8 mouse cellular contexts compared by ENCODE assay signal in genomic region chr4:138217951-138218685, GRCm38 (mm10). TPM values are rescaled to one million over a fixed set of nuclear protein-coding genes. Genes with fewer than 3 reads are reported as not detected.
DNase-seq lines count a peak whose midpoint lies in the region; ATAC-seq and TF ChIP-seq lines count a peak whose summit lies in the region.

No protein-coding gene starts in this region.

- H3K4me3 ChIP-seq in heart, embryonic 15.5 days = peak overlapping the region; percentile 93
- H3K4me3 ChIP-seq in ES-Bruce4 (ENCODE audit: low read depth, low read length) = peak overlapping the region; percentile 66
- H3K4me3 ChIP-seq in forebrain, embryonic 16.5 days (replicated peaks; ENCODE audit: low read length) = peak overlapping the region; percentile 96
- H3K4me3 ChIP-seq in liver, postnatal 0 days (ENCODE audit: low read depth, low read length) = peak overlapping the region; percentile 97

- H3K27me3 ChIP-seq in heart, embryonic 15.5 days = no peaks in the 10 kb centered on the region
- no peaks in the 10 kb centered on the region for H3K27me3 ChIP-seq in ES-Bruce4 (ENCODE audit: control insufficient read depth, insufficient read depth, low read length, poor library complexity, severe bottlenecking)
- no peaks in the 10 kb centered on the region for H3K27me3 ChIP-seq in forebrain, embryonic 16.5 days (replicated peaks; ENCODE audit: control insufficient read depth, insufficient read depth, low read length)
- no peaks in the 10 kb centered on the region for H3K27me3 ChIP-seq in liver, postnatal 0 days (ENCODE audit: insufficient read depth, low read length)

- H3K9ac ChIP-seq in heart, embryonic 15.5 days = peak overlapping the region; percentile 96
- peak overlapping the region; percentile 95 for H3K9ac ChIP-seq in ES-Bruce4 (ENCODE audit: low read depth, poor library complexity, severe bottlenecking)
- peak overlapping the region; percentile 99 for H3K9ac ChIP-seq in forebrain, embryonic 16.5 days (replicated peaks; ENCODE audit: low read depth, low read length)
- peak overlapping the region; percentile 99 for H3K9ac ChIP-seq in liver, postnatal 0 days (replicated peaks)

- DNase-seq in heart, postnatal 4 days = no peak
- DNase-seq in liver, postnatal 0 days = peak; percentile 20
- no peak for DNase-seq in gastrocnemius, postnatal 10 days
- DNase-seq in left cerebral cortex, postnatal 4 days = no peak

- TF ChIP-seq POLR2A in ES-Bruce4 (IDR thresholded peaks at IDR 0.05; ENCODE audit: insufficient read depth, low read length) = no peak

- H3K36me3 ChIP-seq in heart, embryonic 15.5 days = peaks cover 12% of the 10 kb centered on the region
- no peaks in the 10 kb centered on the region; the same call in 1 of the 2 replicates for H3K36me3 ChIP-seq in ES-Bruce4 (ENCODE audit: control insufficient read depth, insufficient read depth, low read length, poor library complexity, severe bottlenecking)
- H3K36me3 ChIP-seq in forebrain, embryonic 16.5 days (ENCODE audit: control insufficient read depth, insufficient read depth) = 0 out of 2 replicates have a peak, but pooled peaks cover 2% of the 10 kb centered on the region
- peaks cover 12% of the 10 kb centered on the region for H3K36me3 ChIP-seq in liver, postnatal 0 days (replicated peaks; ENCODE audit: insufficient read depth, low read length)

- TF ChIP-seq CTCF in ES-Bruce4 (IDR thresholded peaks at IDR 0.05; ENCODE audit: low read depth, low read length) = no peak
- TF ChIP-seq CTCF in liver, postnatal 0 days (IDR thresholded peaks at IDR 0.05; ENCODE audit: low read depth) = no peak

- WGBS in heart, embryonic 15.5 days = 69% methylated on average over 11 of the region's 11 CpGs
- 78% methylated on average over 11 of the region's 11 CpGs for WGBS in forebrain, embryonic 16.5 days
- WGBS in liver, postnatal 0 days (ENCODE audit: insufficient replicate concordance) = 39% methylated on average over 11 of the region's 11 CpGs

- H3K4me2 ChIP-seq in heart, embryonic 15.5 days = peak overlapping the region; percentile 74
- peak overlapping the region; percentile 90 for H3K4me2 ChIP-seq in forebrain, embryonic 16.5 days (ENCODE audit: low read length)
- peak overlapping the region; percentile 76 for H3K4me2 ChIP-seq in liver, postnatal 0 days (ENCODE audit: low read depth, low read length)

- peaks cover 40% of the 10 kb centered on the region for H3K4me1 ChIP-seq in heart, embryonic 15.5 days (replicated peaks)
- peaks cover 2% of the 10 kb centered on the region for H3K4me1 ChIP-seq in ES-Bruce4 (ENCODE audit: control insufficient read depth, insufficient read depth, low read length)
- peaks cover 28% of the 10 kb centered on the region for H3K4me1 ChIP-seq in forebrain, embryonic 16.5 days (replicated peaks; ENCODE audit: control insufficient read depth, insufficient read depth, low read length)
- peaks cover 39% of the 10 kb centered on the region for H3K4me1 ChIP-seq in liver, postnatal 0 days (ENCODE audit: insufficient read depth)

- no peaks in the 10 kb centered on the region for H3K9me3 ChIP-seq in heart, embryonic 15.5 days (replicated peaks)
- H3K9me3 ChIP-seq in ES-Bruce4 (replicated peaks; ENCODE audit: control insufficient read depth, insufficient read depth, low read length, poor library complexity, severe bottlenecking) = no peaks in the 10 kb centered on the region
- H3K9me3 ChIP-seq in forebrain, embryonic 16.5 days (ENCODE audit: control insufficient read depth, low read length) = no peaks in the 10 kb centered on the region
- H3K9me3 ChIP-seq in liver, postnatal 0 days (ENCODE audit: low read length) = no peaks in the 10 kb centered on the region

- intact Hi-C loops in left cerebral cortex, postnatal 4 days (cut with DNase I) = no loop called here

- TF ChIP-seq EP300 in ES-Bruce4 (IDR thresholded peaks at IDR 0.05; ENCODE audit: insufficient read depth, low read depth, low read length) = no peak
- TF ChIP-seq EP300 in liver, postnatal 0 days (IDR thresholded peaks at IDR 0.05; ENCODE audit: low read depth) = no peak

- peak overlapping the region; percentile 93; the same call in 1 of the 2 replicates for H3K27ac ChIP-seq in heart, embryonic 15.5 days
- H3K27ac ChIP-seq in ES-Bruce4 (ENCODE audit: insufficient read depth, low read length) = no peak overlapping the region
- H3K27ac ChIP-seq in forebrain, embryonic 16.5 days (ENCODE audit: low read length) = no peak overlapping the region; the same call in 1 of the 2 replicates
- peak overlapping the region; percentile 99 for H3K27ac ChIP-seq in liver, postnatal 0 days (ENCODE audit: low read depth)

- ATAC-seq in heart, embryonic 15.5 days (replicated peaks; ENCODE audit: insufficient number of reproducible peaks, insufficient read depth, low FRiP score, low read depth) = no peak
- ATAC-seq in forebrain, embryonic 16.5 days = no peak
- no peak for ATAC-seq in liver, postnatal 0 days
- no peak for ATAC-seq in activated CD4-positive, CD25-positive, alpha-beta regulatory T cell, adult 4 months

RNA-seq across cellular contexts. Expression of gene Hp1bp3, which starts 2.0 kb away (rescaled TPM):
- 96.1 and 97.9 TPM in 2 replicates for polyA plus RNA-seq in heart, embryonic 15.5 days (2015; fragmentation: Nextera tagmentation; extraction: Ambion mirVana)
- total RNA-seq in heart, postnatal 4 days (2021) = 100 to 1,000 TPM in 1 of 2 experiments, 10 to 100 TPM in 1; 93.7 to 102 TPM
- polyA plus RNA-seq in ES-Bruce4 (2011; ENCODE audit: insufficient read depth, insufficient read length, low read depth, missing spikeins) = 53.6 and 59.9 TPM in 2 replicates
- 233 and 263 TPM in 2 replicates for polyA plus RNA-seq in forebrain, embryonic 16.5 days (2015; fragmentation: Nextera tagmentation; extraction: Ambion mirVana)
- 35.1 and 43.6 TPM in 2 replicates for polyA plus RNA-seq in liver, postnatal 0 days (2015; fragmentation: Nextera tagmentation; extraction: Ambion mirVana)
- 100 to 1,000 TPM; 130 to 146 TPM for polyA plus RNA-seq in activated CD4-positive, CD25-positive, alpha-beta regulatory T cell, adult 4 months (2017; shearing (Covaris generic))
- 10 to 100 TPM; 65.5 to 73.8 TPM for total RNA-seq in gastrocnemius, postnatal 10 days (2021)
- 100 to 1,000 TPM; 197 to 205 TPM for total RNA-seq in left cerebral cortex, postnatal 4 days (2021)

RNA-seq across cellular contexts. Expression of gene Sh2d5, which starts 32.1 kb away (rescaled TPM):
- 0.31 and 0.36 TPM in 2 replicates for polyA plus RNA-seq in heart, embryonic 15.5 days (2015; fragmentation: Nextera tagmentation; extraction: Ambion mirVana)
- total RNA-seq in heart, postnatal 4 days (2021) = under 1 TPM; 0.29 to 0.36 TPM
- 3.2 and 4.7 TPM in 2 replicates for polyA plus RNA-seq in ES-Bruce4 (2011; ENCODE audit: insufficient read depth, insufficient read length, low read depth, missing spikeins)
- polyA plus RNA-seq in forebrain, embryonic 16.5 days (2015; fragmentation: Nextera tagmentation; extraction: Ambion mirVana) = 6.1 and 9.8 TPM in 2 replicates
- polyA plus RNA-seq in liver, postnatal 0 days (2015; fragmentation: Nextera tagmentation; extraction: Ambion mirVana) = 0.40 and 0.51 TPM in 2 replicates
- under 1 TPM in 1 of 2 experiments, not detected in 1; 0.17 TPM for polyA plus RNA-seq in activated CD4-positive, CD25-positive, alpha-beta regulatory T cell, adult 4 months (2017; shearing (Covaris generic))
- under 1 TPM; 0.09 to 0.11 TPM for total RNA-seq in gastrocnemius, postnatal 10 days (2021)
- total RNA-seq in left cerebral cortex, postnatal 4 days (2021) = 10 to 100 TPM; 17.1 to 18.2 TPM

RNA-seq across cellular contexts. Expression of gene Kif17, which starts 32.1 kb away (rescaled TPM):
- polyA plus RNA-seq in heart, embryonic 15.5 days (2015; fragmentation: Nextera tagmentation; extraction: Ambion mirVana) = 0.57 and 1.2 TPM in 2 replicates
- under 1 TPM; 0.14 to 0.23 TPM for total RNA-seq in heart, postnatal 4 days (2021)
- polyA plus RNA-seq in ES-Bruce4 (2011; ENCODE audit: insufficient read depth, insufficient read length, low read depth, missing spikeins) = 0.66 and 0.81 TPM in 2 replicates
- polyA plus RNA-seq in forebrain, embryonic 16.5 days (2015; fragmentation: Nextera tagmentation; extraction: Ambion mirVana) = 0.98 and 2.2 TPM in 2 replicates
- 0.07 and 0.08 TPM in 2 replicates for polyA plus RNA-seq in liver, postnatal 0 days (2015; fragmentation: Nextera tagmentation; extraction: Ambion mirVana)
- polyA plus RNA-seq in activated CD4-positive, CD25-positive, alpha-beta regulatory T cell, adult 4 months (2017; shearing (Covaris generic)) = not detected
- under 1 TPM in 1 of 2 experiments, not detected in 1; 0.14 TPM for total RNA-seq in gastrocnemius, postnatal 10 days (2021)
- total RNA-seq in left cerebral cortex, postnatal 4 days (2021) = 1 to 10 TPM; 8.5 to 9.3 TPM

Comparison
In these comparisons a context has a peak if more than half of its experiments do, and no peak if none do; other contexts are left out.
1. H3K27ac ChIP-seq: peak in heart, embryonic 15.5 days (single experiment) and liver, postnatal 0 days (single experiment); none in ES-Bruce4 (single experiment) and forebrain, embryonic 16.5 days (single experiment).
2. Peak in every context shown above with its lines, with median percentiles within 50 percentile points of each other: H3K4me2 ChIP-seq, H3K4me3 ChIP-seq and H3K9ac ChIP-seq.